Mouse (Mus musculus) left cerebral cortex, postnatal 10 days (tissue): ENCODE results near the gene Aldh3b2. TPM values are rescaled to one million over a fixed set of nuclear protein-coding genes. Genes with fewer than 3 reads are reported as not detected.

Experiments used
- DNase-seq, 2 experiments: peaks; one replicate each; pipeline ENCODE4 v3.0.0; 2021 to 2022; ENCODE audit warnings: low spot score in 2 of 2, mixed read lengths in 1 of 2; ENCODE audit errors: extremely low spot score in 1 of 2
- intact Hi-C: fragments of 180-260 bp; cut with DNase I; formaldehyde crosslinking; loops from one replicate; pipeline ENCODE4 v1.15.1; 2025
- total RNA-seq, 2 experiments: library from RNA; stranded (reverse); gene quantifications; 2 replicates each; pipeline ENCODE4 v1.2.3; 2021

Aldh3b2 gene
- total RNA-seq = 1 to 10 TPM; 2.3 to 2.4 TPM

- intact Hi-C loops = no loop called here
- no peak for DNase-seq
Observed at GRCm38 (mm10) chr19:3972229-3972628, at the start of gene Aldh3b2. Aldh3b2 (plus strand) TSS chr19:3972328.

- DNase-seq = no peak
- intact Hi-C loops = no loop called here
Observed at GRCm38 (mm10) chr19:3922661-3923371, 49.3 kb upstream of the Aldh3b2 start.

DNA sequence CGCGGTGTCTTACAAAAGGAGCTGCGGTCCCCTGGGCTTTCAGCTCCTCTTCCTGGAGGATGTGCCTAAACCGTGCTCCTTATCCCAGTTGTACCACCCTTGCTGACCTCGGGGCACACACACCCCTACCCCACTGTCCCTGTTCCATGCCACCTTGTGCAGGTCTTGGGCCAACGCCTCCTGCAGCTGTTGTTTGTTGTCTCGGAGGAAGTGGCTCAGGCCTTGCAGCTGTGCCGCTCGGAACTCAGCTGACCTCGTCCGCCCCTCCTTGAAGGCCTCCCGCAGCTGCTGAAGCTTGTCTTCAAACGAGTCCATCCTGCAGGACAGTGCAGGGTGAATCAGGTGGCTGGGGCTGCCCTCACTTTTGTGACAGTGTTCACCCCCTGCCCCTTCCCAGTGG, 48.5 kb upstream of the Aldh3b2 start:
- DNase-seq = peak in 1 of 2 experiments; percentile 83
- intact Hi-C loops = no loop called here

- intact Hi-C loops = no loop called here
- no peak for DNase-seq
Observed at GRCm38 (mm10) chr19:3924190-3924589, 47.9 kb upstream of the Aldh3b2 start.

GRCm38 (mm10) chr19:3924868-3925267, 47.3 kb upstream of the Aldh3b2 start:
- intact Hi-C loops = no loop called here
- DNase-seq = no peak

- intact Hi-C loops = no loop called here
Observed at GRCm38 (mm10) chr19:3925859-3926258, 46.3 kb upstream of the Aldh3b2 start.

GRCm38 (mm10) chr19:3926279-3926678, 45.8 kb upstream of the Aldh3b2 start:
- DNase-seq = no peak
- intact Hi-C loops = no loop called here

More at GRCm38 (mm10) chr19:3925859-3926258, 46.3 kb upstream of the Aldh3b2 start:
- no peak for DNase-seq

DNA sequence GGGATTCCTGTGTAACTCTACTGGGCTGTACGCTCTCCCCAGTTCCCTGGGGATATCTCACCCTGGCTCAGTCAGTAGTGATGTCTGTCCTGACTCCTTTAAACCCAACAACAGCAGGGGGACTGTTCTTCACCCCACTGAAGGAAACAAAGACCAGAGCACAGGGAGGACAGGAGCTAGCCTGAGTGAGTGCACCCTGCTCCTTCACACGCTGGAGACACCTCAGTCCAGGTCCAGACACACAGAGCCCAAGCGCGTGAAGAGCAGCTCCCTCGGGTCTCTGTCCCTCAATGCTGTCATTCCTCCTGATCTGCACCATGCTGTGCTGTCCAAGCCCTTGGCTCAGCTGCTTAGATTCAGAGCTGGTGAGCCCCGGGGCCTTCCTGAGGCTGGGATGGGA, 45.4 kb upstream of the Aldh3b2 start:
- intact Hi-C loops = no loop called here
- no peak for DNase-seq

- no peak for DNase-seq
- intact Hi-C loops = no loop called here
Observed at GRCm38 (mm10) chr19:3927989-3928388, 44.1 kb upstream of the Aldh3b2 start.

- DNase-seq = no peak
- intact Hi-C loops = no loop called here
Observed at GRCm38 (mm10) chr19:3928779-3929178, 43.3 kb upstream of the Aldh3b2 start.

- intact Hi-C loops = no loop called here
Observed at GRCm38 (mm10) chr19:3929211-3929941, 42.8 kb upstream of the Aldh3b2 start, which contains the start of gene Aldh3b1. Aldh3b1 (minus strand) TSS chr19:3929808.

DNA sequence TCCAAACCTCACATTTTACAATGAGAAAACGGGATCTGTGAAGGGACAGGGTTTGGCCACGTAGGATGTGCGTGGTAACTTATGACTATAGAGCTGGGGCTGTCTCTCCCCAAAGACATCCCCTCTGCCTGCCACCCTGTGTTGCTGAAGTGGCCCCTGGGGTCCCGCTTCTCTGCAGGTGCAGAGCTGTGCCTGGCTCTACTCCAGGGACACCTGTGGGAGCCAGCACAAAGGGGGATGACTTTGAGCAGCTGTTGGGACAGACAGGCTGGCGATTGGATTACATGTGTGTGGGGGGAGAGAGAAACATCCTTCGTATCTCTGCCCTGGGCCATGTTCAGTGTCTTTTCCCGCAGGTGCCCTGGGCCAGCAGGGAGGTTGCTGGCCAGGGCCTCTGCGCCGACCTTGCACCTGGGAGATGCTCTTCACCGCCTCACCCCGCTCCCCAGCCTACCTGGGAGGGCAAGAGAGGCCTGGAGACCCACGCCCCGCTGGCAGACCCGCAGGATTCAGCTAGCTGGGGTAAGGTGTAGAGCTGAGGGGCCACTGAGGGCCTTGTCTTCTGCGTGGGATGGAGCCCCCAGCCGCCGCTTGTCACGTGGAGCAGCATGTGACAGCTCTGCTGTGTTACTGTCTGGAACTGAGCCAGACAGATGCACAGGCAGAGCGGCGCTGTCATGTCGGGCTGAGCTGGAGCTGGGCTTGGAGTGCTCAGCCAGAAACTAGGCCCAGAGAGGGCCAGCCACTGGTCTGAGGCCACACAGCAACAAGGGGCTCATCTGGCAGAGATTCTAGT, 41.7 kb upstream of the Aldh3b2 start:
- no peak for DNase-seq
- intact Hi-C loops = no loop called here

More at GRCm38 (mm10) chr19:3929211-3929941, 42.8 kb upstream of the Aldh3b2 start, which contains the start of gene Aldh3b1:
- peak in 1 of 2 experiments; percentile 91 for DNase-seq

- no peak for DNase-seq
- intact Hi-C loops = no loop called here
Observed at GRCm38 (mm10) chr19:3931716-3932115, 40.4 kb upstream of the Aldh3b2 start.

DNA sequence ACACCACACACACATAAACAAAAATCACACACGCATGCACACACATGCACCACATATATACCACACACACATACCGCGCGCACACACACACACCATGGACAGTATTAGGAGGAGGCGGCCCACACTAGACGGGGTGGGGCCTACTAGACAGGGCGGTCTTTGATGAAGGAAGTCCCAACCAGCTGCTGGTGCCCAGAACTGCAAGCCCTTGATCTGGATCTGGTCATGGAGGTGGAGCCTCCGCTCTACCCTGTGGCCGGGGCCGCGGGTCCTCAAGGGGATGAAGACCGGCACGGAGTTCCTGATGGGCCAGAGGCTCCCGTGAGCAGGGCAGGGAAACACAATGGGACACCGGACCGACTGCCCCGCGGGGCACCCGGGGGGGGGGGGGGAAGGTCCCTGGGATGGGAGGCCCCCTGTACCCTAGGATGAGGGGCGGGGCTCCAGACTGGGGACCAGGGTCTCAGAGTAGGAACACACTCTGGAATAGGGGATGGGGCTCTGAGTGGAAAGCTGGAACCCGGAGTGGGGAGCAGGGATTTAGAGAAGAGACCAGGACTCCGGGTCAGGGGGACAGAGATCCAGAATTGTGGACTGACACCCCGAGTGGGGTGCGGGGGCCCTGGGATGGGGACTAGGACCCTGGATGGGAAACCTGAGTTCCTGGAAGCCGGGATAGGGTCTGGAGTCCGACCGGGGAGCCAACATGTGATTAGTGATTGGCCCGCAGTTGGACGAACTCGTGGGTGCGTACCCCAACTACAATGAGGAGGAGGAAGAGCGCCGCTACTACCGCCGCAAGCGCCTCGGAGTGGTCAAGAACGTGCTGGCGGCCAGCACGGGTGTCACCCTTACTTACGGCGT, 36.9 kb upstream of the Aldh3b2 start, which contains the start of gene Unc93b1:
Gene Unc93b1, plus strand, starts transcription at position 155 of the 864 bp plus-strand sequence.
- DNase-seq = peak in 1 of 2 experiments; percentile 86
- intact Hi-C loops = no loop called here

DNA sequence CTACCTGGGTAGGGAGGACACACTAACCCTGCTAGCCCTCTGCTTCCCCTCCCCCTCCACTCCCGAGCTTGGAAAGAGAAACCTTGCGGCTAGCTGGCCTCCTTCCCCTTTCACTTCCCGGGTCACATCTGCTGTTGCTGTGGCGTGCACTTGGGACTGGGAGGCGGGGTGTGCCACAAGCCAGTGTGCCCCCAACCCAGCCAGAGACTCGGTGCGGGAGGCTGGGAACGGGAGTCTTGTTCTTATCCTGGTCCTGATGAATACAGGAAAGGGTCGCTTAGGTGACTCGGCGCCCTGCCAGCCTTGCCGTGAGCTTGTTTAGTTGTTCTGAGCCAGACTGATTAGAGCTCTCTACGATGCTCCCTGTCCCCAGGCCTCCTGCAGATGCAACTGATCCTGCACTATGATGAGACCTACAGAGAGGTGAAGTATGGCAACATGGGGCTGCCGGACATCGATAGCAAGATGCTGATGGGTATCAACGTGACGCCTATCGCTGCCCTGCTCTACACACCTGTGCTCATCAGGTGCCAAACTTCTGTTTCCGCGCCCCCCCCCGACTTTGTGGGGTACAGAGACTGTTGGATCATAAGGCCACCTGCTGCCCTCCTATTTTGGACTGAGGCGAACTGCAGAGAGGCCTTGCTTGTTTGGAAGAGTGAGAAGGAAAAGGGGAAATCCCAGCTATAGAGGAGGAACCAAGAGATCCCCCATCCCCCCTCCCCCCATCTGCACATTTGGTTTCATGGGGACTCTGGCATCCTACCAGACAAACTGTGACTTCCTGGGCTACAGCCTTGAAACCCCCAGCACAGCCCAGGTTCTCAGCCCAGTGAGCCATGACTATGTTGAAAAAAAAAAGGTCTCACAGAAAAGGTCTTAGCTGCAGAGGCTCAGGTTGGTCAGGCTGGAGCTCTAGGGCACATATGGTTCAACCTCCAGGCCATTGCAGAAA, 36.0 kb upstream of the Aldh3b2 start:
- DNase-seq = peak in 1 of 2 experiments; percentile 80
- intact Hi-C loops = no loop called here

- intact Hi-C loops = loop anchor here (10.0 kb wide), 1 partner anchor 282 kb away; no protein-coding TSS in a partner anchor
- no peak for DNase-seq
Observed at GRCm38 (mm10) chr19:3942315-3942714, 29.8 kb upstream of the Aldh3b2 start.
